Mouse (Mus musculus): ENCODE measurements around the gene Snapc5.
"Not testable (repeated sequence)": the region's sequence is repeated elsewhere in the genome, so short reads cannot be mapped to it uniquely, and the experiment has no call there.

Snapc5 gene

GRCm38 (mm10) chr9:64178974-64179646 lies at the start of gene Snapc5:
Gene Snapc5 (plus strand): TSS chr9:64179274.
- peak; percentile 91 for DNase-seq (ENCODE audit: low spot score)

- no peak for DNase-seq (ENCODE audit: low spot score)
Measured at GRCm38 (mm10) chr9:64131623-64132022, 47.5 kb upstream of the Snapc5 start.

- DNase-seq (ENCODE audit: low spot score) = peak; percentile 37
Measured at GRCm38 (mm10) chr9:64138896-64139295, 40.2 kb upstream of the Snapc5 start.

GRCm38 (mm10) chr9:64139879-64140278 lies 39.2 kb upstream of the Snapc5 start:
- no peak for DNase-seq (ENCODE audit: low spot score)

- DNase-seq (ENCODE audit: low spot score) = no peak
Measured at GRCm38 (mm10) chr9:64156641-64157040, 22.4 kb upstream of the Snapc5 start.

- DNase-seq (ENCODE audit: low spot score) = no peak
Measured at GRCm38 (mm10) chr9:64160471-64160870, 18.6 kb upstream of the Snapc5 start.

GRCm38 (mm10) chr9:64169967-64170366 lies 9.1 kb upstream of the Snapc5 start:
- not testable (repeated sequence) for DNase-seq (ENCODE audit: low spot score)

- DNase-seq (ENCODE audit: low spot score) = peak; percentile 35
Measured at GRCm38 (mm10) chr9:64172145-64172815, 6.8 kb upstream of the Snapc5 start.

- peak; percentile 91 for DNase-seq (ENCODE audit: low spot score)
Measured at GRCm38 (mm10) chr9:64172816-64173665, 6.0 kb upstream of the Snapc5 start, which contains the start of the genes Zwilch and Rpl4. Gene Zwilch (minus strand): TSS chr9:64173104. Gene Rpl4 (plus strand): TSS chr9:64173375.

- no peak for DNase-seq (ENCODE audit: low spot score)
Measured at GRCm38 (mm10) chr9:64173666-64174220, 5.3 kb upstream of the Snapc5 start.

GRCm38 (mm10) chr9:64174341-64174740 lies 4.7 kb upstream of the Snapc5 start:
- DNase-seq (ENCODE audit: low spot score) = no peak

- DNase-seq (ENCODE audit: low spot score) = no peak
Measured at GRCm38 (mm10) chr9:64174766-64175165, 4.3 kb upstream of the Snapc5 start.

GRCm38 (mm10) chr9:64175378-64175777 lies 3.7 kb upstream of the Snapc5 start:
- no peak for DNase-seq (ENCODE audit: low spot score)

- DNase-seq (ENCODE audit: low spot score) = no peak
Measured at GRCm38 (mm10) chr9:64178610-64178973, 482 bp upstream of the Snapc5 start.

- not testable (repeated sequence) for DNase-seq (ENCODE audit: low spot score)
Measured at GRCm38 (mm10) chr9:64183295-64183694, 4.2 kb downstream of the Snapc5 start.

- DNase-seq (ENCODE audit: low spot score) = no peak
Measured at GRCm38 (mm10) chr9:64184166-64184840, 5.2 kb downstream of the Snapc5 start.

GRCm38 (mm10) chr9:64193879-64194278 lies 14.8 kb downstream of the Snapc5 start:
- DNase-seq (ENCODE audit: low spot score) = no peak

GRCm38 (mm10) chr9:64195554-64195953 lies 16.5 kb downstream of the Snapc5 start:
- no peak for DNase-seq (ENCODE audit: low spot score)

- DNase-seq (ENCODE audit: low spot score) = no peak
Measured at GRCm38 (mm10) chr9:64197524-64197923, 18.4 kb downstream of the Snapc5 start.

- no peak for DNase-seq (ENCODE audit: low spot score)
Measured at GRCm38 (mm10) chr9:64198068-64198762, 19.1 kb downstream of the Snapc5 start.

All from c-Kit-positive CD71-positive TER-119-positive erythroid progenitor cells, embryonic 14.5 days (primary cell).